Mouse (Mus musculus): ENCODE measurements around the gene Rpap3. TPM values are rescaled to one million over a fixed set of nuclear protein-coding genes. Genes with fewer than 3 reads are reported as not detected.

Rpap3 gene
- polyA plus RNA-seq, 1 experiment from 2014 or later = 6.9 TPM

DNA sequence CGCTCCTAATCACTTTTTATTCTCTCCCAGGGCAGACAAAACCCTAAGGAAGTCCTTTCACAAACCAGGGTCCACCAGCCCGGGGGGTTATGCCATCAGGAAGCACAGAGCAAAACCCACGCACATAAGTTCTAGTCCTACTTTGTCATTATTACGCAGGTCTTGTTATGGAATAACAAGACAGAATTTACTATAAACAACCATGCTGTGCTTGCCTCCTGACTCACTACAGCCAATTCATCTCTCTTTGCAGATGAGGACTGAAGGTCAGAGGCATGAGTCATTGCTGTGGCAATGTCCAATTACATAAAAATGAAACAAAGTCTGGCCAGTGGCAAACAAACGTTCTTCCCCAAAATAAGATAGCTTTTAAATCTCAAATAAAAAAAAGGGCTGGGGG, 12.2 kb downstream of the Rpap3 start:
- H3K9ac ChIP-seq = no peak overlapping the region
- no peaks in the 10 kb centered on the region for H3K27me3 ChIP-seq
- H3K27ac ChIP-seq (replicated peaks) = no peak overlapping the region
- no peaks in the 10 kb centered on the region for H3K9me3 ChIP-seq (replicated peaks)
- WGBS (ENCODE audit: insufficient replicate concordance) = 76% methylated on average over 5 of the region's 5 CpGs
- no peak for ATAC-seq (ENCODE audit: insufficient read depth)
- H3K36me3 ChIP-seq (replicated peaks) = peaks cover 69% of the 10 kb centered on the region
- H3K4me1 ChIP-seq (replicated peaks) = no peaks in the 10 kb centered on the region
- no peak overlapping the region for H3K4me3 ChIP-seq (replicated peaks)
- H3K4me2 ChIP-seq = no peak overlapping the region

GRCm38 (mm10) chr15:97684118-97684517, 21.5 kb downstream of the Rpap3 start:
- Histone ChIP-seq H3K27ac (replicated peaks) (no peak overlapping the region), H3K9ac (no peak overlapping the region), H3K4me1 (replicated peaks) (0 out of 2 replicates have a peak, but pooled peaks cover 11% of the 10 kb centered on the region), H3K4me3 (replicated peaks) (no peak overlapping the region), H3K27me3 (no peaks in the 10 kb centered on the region), H3K36me3 (replicated peaks) (peaks cover 72% of the 10 kb centered on the region), H3K4me2 (no peak overlapping the region), H3K9me3 (replicated peaks) (no peaks in the 10 kb centered on the region)
- 67% methylated on average over 9 of the region's 9 CpGs for WGBS (ENCODE audit: insufficient replicate concordance)
- ATAC-seq (ENCODE audit: insufficient read depth) = peak; percentile 54

GRCm38 (mm10) chr15:97682053-97682452, 23.6 kb downstream of the Rpap3 start:
- Histone ChIP-seq H3K4me1 (replicated peaks) (0 out of 2 replicates have a peak, but pooled peaks cover 11% of the 10 kb centered on the region), H3K36me3 (replicated peaks) (peaks cover 75% of the 10 kb centered on the region), H3K4me2 (peak overlapping the region; percentile 27), H3K27me3 (no peaks in the 10 kb centered on the region), H3K9ac (no peak overlapping the region), H3K4me3 (replicated peaks) (no peak overlapping the region), H3K9me3 (replicated peaks) (no peaks in the 10 kb centered on the region), H3K27ac (replicated peaks) (no peak overlapping the region)
- ATAC-seq (ENCODE audit: insufficient read depth) = peak; percentile 34; the same call in 1 of the 2 replicates
- 81% methylated on average over 8 of the region's 8 CpGs for WGBS (ENCODE audit: insufficient replicate concordance)

- 0 out of 2 replicates have a peak, but pooled peaks cover 11% of the 10 kb centered on the region for H3K4me1 ChIP-seq (replicated peaks)
- H3K27me3 ChIP-seq = no peaks in the 10 kb centered on the region
- H3K27ac ChIP-seq (replicated peaks) = no peak overlapping the region
- H3K4me3 ChIP-seq (replicated peaks) = no peak overlapping the region
- H3K9ac ChIP-seq = no peak overlapping the region
- peaks cover 74% of the 10 kb centered on the region for H3K36me3 ChIP-seq (replicated peaks)
- no peak overlapping the region for H3K4me2 ChIP-seq
- WGBS (ENCODE audit: insufficient replicate concordance) = 83% methylated on average over 18 of the region's 18 CpGs
- H3K9me3 ChIP-seq (replicated peaks) = no peaks in the 10 kb centered on the region
- no peak for ATAC-seq (ENCODE audit: insufficient read depth)
These were observed 25.5 kb downstream of the Rpap3 start for GRCm38 (mm10) chr15:97679991-97680681.

DNA sequence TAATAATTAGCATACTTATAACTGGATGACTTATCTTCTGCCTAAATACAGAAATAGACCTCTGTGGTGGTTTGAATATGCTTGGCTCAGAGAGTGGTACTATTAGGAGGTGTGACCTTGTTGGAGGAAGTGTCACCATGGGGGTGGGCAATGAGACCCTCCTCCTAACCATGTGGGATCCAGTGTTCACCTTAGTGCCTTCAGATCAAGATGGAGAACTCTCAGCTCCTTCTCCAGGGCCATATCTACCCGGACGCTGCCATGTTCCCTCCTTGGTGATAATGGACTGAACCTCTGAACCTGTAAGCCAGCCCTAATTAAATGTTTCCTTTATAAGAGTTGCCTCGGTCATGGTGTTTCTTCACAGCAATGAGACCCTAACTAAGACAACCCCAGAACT, 28.3 kb downstream of the Rpap3 start:
- ATAC-seq (ENCODE audit: insufficient read depth) = no peak
- H3K9me3 ChIP-seq (replicated peaks) = no peaks in the 10 kb centered on the region
- no peak overlapping the region for H3K27ac ChIP-seq (replicated peaks)
- H3K9ac ChIP-seq = no peak overlapping the region
- H3K4me1 ChIP-seq (replicated peaks) = 0 out of 2 replicates have a peak, but pooled peaks cover 6% of the 10 kb centered on the region
- H3K36me3 ChIP-seq (replicated peaks) = peaks cover 65% of the 10 kb centered on the region
- H3K4me3 ChIP-seq (replicated peaks) = no peak overlapping the region
- no peak overlapping the region for H3K4me2 ChIP-seq
- WGBS (ENCODE audit: insufficient replicate concordance) = 61% methylated on average over 3 of the region's 3 CpGs
- no peaks in the 10 kb centered on the region for H3K27me3 ChIP-seq

- Histone ChIP-seq H3K4me3 (replicated peaks) (no peak overlapping the region), H3K4me1 (replicated peaks) (0 out of 2 replicates have a peak, but pooled peaks cover 3% of the 10 kb centered on the region), H3K27ac (replicated peaks) (no peak overlapping the region), H3K27me3 (no peaks in the 10 kb centered on the region), H3K4me2 (no peak overlapping the region), H3K36me3 (replicated peaks) (peaks cover 54% of the 10 kb centered on the region), H3K9me3 (replicated peaks) (no peaks in the 10 kb centered on the region), H3K9ac (no peak overlapping the region)
- 77% methylated on average over 13 of the region's 13 CpGs for WGBS (ENCODE audit: insufficient replicate concordance)
- no peak for ATAC-seq (ENCODE audit: insufficient read depth)
These were observed 29.7 kb downstream of the Rpap3 start for GRCm38 (mm10) chr15:97675927-97676326.

GRCm38 (mm10) chr15:97674423-97674822, 31.2 kb downstream of the Rpap3 start:
- WGBS (ENCODE audit: insufficient replicate concordance) = 73% methylated on average over 4 of the region's 4 CpGs

GRCm38 (mm10) chr15:97673256-97674000, 32.2 kb downstream of the Rpap3 start:
- no peak for ATAC-seq (ENCODE audit: insufficient read depth)
- Histone ChIP-seq H3K4me2 (no peak overlapping the region), H3K9me3 (replicated peaks) (no peaks in the 10 kb centered on the region), H3K36me3 (replicated peaks) (peaks cover 48% of the 10 kb centered on the region), H3K27me3 (no peaks in the 10 kb centered on the region), H3K4me3 (replicated peaks) (no peak overlapping the region), H3K4me1 (replicated peaks) (no peaks in the 10 kb centered on the region; the same call in 1 of the 2 replicates), H3K9ac (no peak overlapping the region), H3K27ac (replicated peaks) (no peak overlapping the region)
- 77% methylated on average over 7 of the region's 7 CpGs for WGBS (ENCODE audit: insufficient replicate concordance)

More at GRCm38 (mm10) chr15:97674423-97674822, 31.2 kb downstream of the Rpap3 start:
- no peak for ATAC-seq (ENCODE audit: insufficient read depth)
- H3K4me1 ChIP-seq (replicated peaks) = no peaks in the 10 kb centered on the region; the same call in 1 of the 2 replicates
- H3K27me3 ChIP-seq = no peaks in the 10 kb centered on the region
- no peak overlapping the region for H3K27ac ChIP-seq (replicated peaks)
- H3K4me3 ChIP-seq (replicated peaks) = no peak overlapping the region
- H3K4me2 ChIP-seq = no peak overlapping the region
- H3K9ac ChIP-seq = no peak overlapping the region
- H3K36me3 ChIP-seq (replicated peaks) = peaks cover 51% of the 10 kb centered on the region
- H3K9me3 ChIP-seq (replicated peaks) = no peaks in the 10 kb centered on the region

- H3K4me3 ChIP-seq (replicated peaks) = no peak overlapping the region
- H3K4me1 ChIP-seq (replicated peaks) = no peaks in the 10 kb centered on the region; the same call in 1 of the 2 replicates
- H3K27ac ChIP-seq (replicated peaks) = no peak overlapping the region
- WGBS (ENCODE audit: insufficient replicate concordance) = 75% methylated on average over 9 of the region's 9 CpGs
- no peak overlapping the region for H3K4me2 ChIP-seq
- ATAC-seq (ENCODE audit: insufficient read depth) = no peak
- H3K36me3 ChIP-seq (replicated peaks) = peaks cover 37% of the 10 kb centered on the region
- no peaks in the 10 kb centered on the region for H3K27me3 ChIP-seq
- H3K9ac ChIP-seq = no peak overlapping the region
- no peaks in the 10 kb centered on the region for H3K9me3 ChIP-seq (replicated peaks)
These were observed 33.3 kb downstream of the Rpap3 start for GRCm38 (mm10) chr15:97672211-97672765.

DNA sequence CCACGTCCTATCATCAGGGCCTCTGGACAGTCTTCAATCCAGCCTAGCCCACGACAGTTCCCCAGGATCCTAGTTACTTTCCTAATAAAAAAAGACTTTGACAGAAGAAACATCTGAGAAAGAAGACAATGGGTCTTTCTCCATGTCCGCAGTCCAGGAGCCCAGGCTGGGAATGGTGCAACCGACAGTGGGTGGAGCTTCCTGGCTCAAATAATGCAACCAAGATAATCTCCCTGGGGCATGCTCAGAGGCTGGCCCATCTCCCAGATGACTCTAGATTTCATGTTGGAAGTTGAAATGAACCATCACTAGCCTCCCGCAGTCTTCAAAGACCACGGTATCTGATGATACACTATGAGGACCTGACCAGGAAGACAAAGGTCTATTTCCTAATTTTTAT, 35.1 kb downstream of the Rpap3 start:
- no peak overlapping the region for H3K4me2 ChIP-seq
- 60% methylated on average over 6 of the region's 6 CpGs for WGBS (ENCODE audit: insufficient replicate concordance)
- H3K27me3 ChIP-seq = no peaks in the 10 kb centered on the region
- ATAC-seq (ENCODE audit: insufficient read depth) = no peak
- no peak overlapping the region for H3K9ac ChIP-seq
- H3K36me3 ChIP-seq (replicated peaks) = peaks cover 20% of the 10 kb centered on the region
- H3K4me1 ChIP-seq (replicated peaks) = no peaks in the 10 kb centered on the region; the same call in 1 of the 2 replicates
- no peak overlapping the region for H3K4me3 ChIP-seq (replicated peaks)
- H3K9me3 ChIP-seq (replicated peaks) = no peaks in the 10 kb centered on the region
- no peak overlapping the region for H3K27ac ChIP-seq (replicated peaks)
